Mouse (Mus musculus): Measurements from ENCODE around the gene Cacnb4.

Cacnb4 gene

GRCm38 (mm10) chr2:52421197-52421596 is 255.4 kb downstream of the Cacnb4 start:
- no peak for DNase-seq (ENCODE audit: low spot score in 2 of 2)

- no peak for DNase-seq (ENCODE audit: low spot score in 2 of 2)
Measured at GRCm38 (mm10) chr2:52420001-52420710, 256.5 kb downstream of the Cacnb4 start.

- no peak for DNase-seq (ENCODE audit: low spot score in 2 of 2)
Measured at GRCm38 (mm10) chr2:52419295-52419694, 257.3 kb downstream of the Cacnb4 start.

GRCm38 (mm10) chr2:52412524-52413037 is 264.1 kb downstream of the Cacnb4 start:
- no peak for DNase-seq (ENCODE audit: low spot score in 2 of 2)

- no peak for DNase-seq (ENCODE audit: low spot score in 2 of 2)
Measured at GRCm38 (mm10) chr2:52406480-52406879, 270.2 kb downstream of the Cacnb4 start.

- DNase-seq (ENCODE audit: low spot score in 2 of 2) = no peak
Measured at GRCm38 (mm10) chr2:52405238-52405637, 271.4 kb downstream of the Cacnb4 start.

- DNase-seq (ENCODE audit: low spot score in 2 of 2) = no peak
Measured at GRCm38 (mm10) chr2:52394529-52394928, 282.1 kb downstream of the Cacnb4 start.

GRCm38 (mm10) chr2:52390415-52390975 is 286.1 kb downstream of the Cacnb4 start:
- DNase-seq (ENCODE audit: low spot score in 2 of 2) = no peak

- no peak for DNase-seq (ENCODE audit: low spot score in 2 of 2)
Measured at GRCm38 (mm10) chr2:52389975-52390374, 286.7 kb downstream of the Cacnb4 start.

- DNase-seq (ENCODE audit: low spot score in 2 of 2) = no peak
Measured at GRCm38 (mm10) chr2:52386451-52386850, 290.2 kb downstream of the Cacnb4 start.

- DNase-seq (ENCODE audit: low spot score in 2 of 2) = no peak
Measured at GRCm38 (mm10) chr2:52386037-52386436, 290.6 kb downstream of the Cacnb4 start.

GRCm38 (mm10) chr2:52378848-52379261 is 297.8 kb downstream of the Cacnb4 start:
- no peak for DNase-seq (ENCODE audit: low spot score in 2 of 2)

GRCm38 (mm10) chr2:52378448-52378804 is 298.2 kb downstream of the Cacnb4 start, which contains the start of gene Neb:
TSS of gene Neb (minus strand) at chr2:52378474.
- no peak for DNase-seq (ENCODE audit: low spot score in 2 of 2)

Measured in cerebellum, postnatal 4 days (tissue).